Mouse (Mus musculus) heart, postnatal 0 days (tissue): ENCODE results near the gene Dennd4a.

Source experiments
- CTCF ChIP-seq: IDR thresholded peaks from 2 replicates; pipeline ENCODE4 v1.5.1; 2016; ENCODE audit warnings: antibody characterized with exemption, control low read depth, low read depth
- EP300 ChIP-seq: IDR thresholded peaks from 2 replicates; pipeline ENCODE4 v1.6.1; 2016; ENCODE audit warnings: antibody characterized with exemption, low read depth

- TF ChIP-seq CTCF (no peak), EP300 (no peak)
Measured at GRCm38 (mm10) chr9:64789887-64790400, 21.2 kb upstream of the Dennd4a start.
